8 mouse cellular contexts compared by ENCODE assay signal in genomic region chr6:38532500-38533420, GRCm38 (mm10). TPM values are rescaled to one million over a fixed set of nuclear protein-coding genes. Genes with fewer than 3 reads are reported as not detected.
A peak's percentile ranks its signal among the peaks of the same experiment; 100 is the strongest.
DNase-seq lines count a peak whose midpoint lies in the region; ATAC-seq and TF ChIP-seq lines count a peak whose summit lies in the region.

No protein-coding gene starts in this region.

- no peak for TF ChIP-seq POLR2A in lung, adult 2 months (IDR thresholded peaks at IDR 0.05; ENCODE audit: borderline replicate concordance, extremely low read depth, low read depth, low read length)
- TF ChIP-seq POLR2A in bone marrow, adult 2 months (IDR thresholded peaks at IDR 0.05; ENCODE audit: borderline replicate concordance, control insufficient read depth, low read depth, low read length) = no peak

- WGBS in lung, adult 2 months = 10% methylated on average over 25 of the region's 25 CpGs
- 3% methylated on average over 25 of the region's 25 CpGs for WGBS in bone marrow, adult 2 months
- WGBS in hindbrain, embryonic 10.5 days = 10% methylated on average over 25 of the region's 25 CpGs

- peak; percentile 66 for DNase-seq in lung, adult 2 months
- DNase-seq in lung, postnatal 25 days (ENCODE audit: low spot score) = no peak
- DNase-seq in hindbrain, embryonic 10.5 days (ENCODE audit: low spot score) = peak; percentile 8
- peak; percentile 9 for DNase-seq in lung, postnatal 36 days
- peak; percentile 65 to 71 for DNase-seq in spleen, postnatal 10 days (ENCODE audit: low spot score in 2 of 2)
- DNase-seq in left cerebral cortex, postnatal 4 days = no peak

- ATAC-seq in erythroblast, adult 5-6 weeks (replicated peaks; ENCODE audit: low FRiP score, poor library complexity, severe bottlenecking) = peak; percentile 23; the same call in 1 of the 2 replicates

- intact Hi-C loops in left cerebral cortex, postnatal 4 days (cut with DNase I) = no loop called here

- no peaks in the 10 kb centered on the region for H3K4me1 ChIP-seq in lung, adult 2 months (ENCODE audit: control insufficient read depth, insufficient read depth, low read length)
- no peaks in the 10 kb centered on the region; the same call in 1 of the 2 replicates for H3K4me1 ChIP-seq in bone marrow, adult 2 months (ENCODE audit: control insufficient read depth, insufficient read depth, low read length)
- peaks cover 19% of the 10 kb centered on the region for H3K4me1 ChIP-seq in hindbrain, embryonic 10.5 days (replicated peaks)

- peak overlapping the region; percentile 76 for H3K4me3 ChIP-seq in lung, adult 2 months (replicated peaks; ENCODE audit: extremely low read depth, low read depth, low read length)
- peak overlapping the region; percentile 75 for H3K4me3 ChIP-seq in bone marrow, adult 2 months (replicated peaks; ENCODE audit: control insufficient read depth, low read depth, low read length)
- H3K4me3 ChIP-seq in hindbrain, embryonic 10.5 days = peak overlapping the region; percentile 89

- no peaks in the 10 kb centered on the region for H3K27me3 ChIP-seq in hindbrain, embryonic 10.5 days (ENCODE audit: insufficient read depth, poor library complexity, severe bottlenecking)

- TF ChIP-seq CTCF in lung, adult 2 months (IDR thresholded peaks at IDR 0.05; ENCODE audit: insufficient read depth, low read length) = no peak
- TF ChIP-seq CTCF in bone marrow, adult 2 months (IDR thresholded peaks at IDR 0.05; ENCODE audit: control insufficient read depth, insufficient read depth, low read length) = no peak

- peak overlapping the region; percentile 95 for H3K27ac ChIP-seq in bone marrow, adult 2 months (ENCODE audit: control insufficient read depth, insufficient read depth, low read depth, low read length, poor library complexity)
- H3K27ac ChIP-seq in hindbrain, embryonic 10.5 days = peak overlapping the region; percentile 98

- no peaks in the 10 kb centered on the region for H3K36me3 ChIP-seq in hindbrain, embryonic 10.5 days

- no peaks in the 10 kb centered on the region for H3K9me3 ChIP-seq in hindbrain, embryonic 10.5 days

RNA-seq across cellular contexts. Expression of gene Fmc1, which starts 0.5 kb away (rescaled TPM):
- polyA plus RNA-seq in lung, adult 2 months (2012; rRNA removed) = 147 and 171 TPM in 2 replicates
- polyA plus RNA-seq in bone marrow, adult 2 months (2011; ENCODE audit: insufficient read depth, insufficient read length, low replicate concordance, missing spikeins) = 22.7 and 28.7 TPM in 2 replicates
- total RNA-seq in erythroblast, adult 5-6 weeks (2015; ENCODE audit: low replicate concordance) = 2.7 and 12.7 TPM in 2 replicates
- 4.2 and 10.4 TPM in 2 replicates for total RNA-seq in erythroblast, adult 5-6 weeks (2017; ENCODE audit: low replicate concordance)
- polyA plus RNA-seq in hindbrain, embryonic 10.5 days (2016; fragmentation: Nextera tagmentation; extraction: Ambion mirVana) = 121 and 131 TPM in 2 replicates
- total RNA-seq in left cerebral cortex, postnatal 4 days (2021) = 10 to 100 TPM; 49.6 to 52.0 TPM

RNA-seq across cellular contexts. Expression of gene Luc7l2, which starts 18.4 kb away (rescaled TPM):
- 33.6 and 39.0 TPM in 2 replicates for polyA plus RNA-seq in lung, adult 2 months (2012; rRNA removed)
- 164 and 190 TPM in 2 replicates for polyA plus RNA-seq in bone marrow, adult 2 months (2011; ENCODE audit: insufficient read depth, insufficient read length, low replicate concordance, missing spikeins)
- total RNA-seq in erythroblast, adult 5-6 weeks (2015; ENCODE audit: low replicate concordance) = 117 and 127 TPM in 2 replicates
- 166 and 210 TPM in 2 replicates for total RNA-seq in erythroblast, adult 5-6 weeks (2017; ENCODE audit: low replicate concordance)
- polyA plus RNA-seq in hindbrain, embryonic 10.5 days (2016; fragmentation: Nextera tagmentation; extraction: Ambion mirVana) = 32.7 and 36.5 TPM in 2 replicates
- total RNA-seq in left cerebral cortex, postnatal 4 days (2021) = 100 to 1,000 TPM; 182 TPM

Comparison
In these comparisons a context has a peak if more than half of its experiments do, and no peak if none do; other contexts are left out.
1. DNase-seq: peak in lung, adult 2 months (single experiment), hindbrain, embryonic 10.5 days (single experiment), lung, postnatal 36 days (single experiment) and spleen, postnatal 10 days (2 of 2); none in lung, postnatal 25 days (single experiment) and left cerebral cortex, postnatal 4 days (single experiment).
2. Peak in every context shown above with its lines, with median percentiles within 50 percentile points of each other: H3K4me3 ChIP-seq.